Mouse (Mus musculus): ENCODE data around the gene Rpl31.

DNA sequence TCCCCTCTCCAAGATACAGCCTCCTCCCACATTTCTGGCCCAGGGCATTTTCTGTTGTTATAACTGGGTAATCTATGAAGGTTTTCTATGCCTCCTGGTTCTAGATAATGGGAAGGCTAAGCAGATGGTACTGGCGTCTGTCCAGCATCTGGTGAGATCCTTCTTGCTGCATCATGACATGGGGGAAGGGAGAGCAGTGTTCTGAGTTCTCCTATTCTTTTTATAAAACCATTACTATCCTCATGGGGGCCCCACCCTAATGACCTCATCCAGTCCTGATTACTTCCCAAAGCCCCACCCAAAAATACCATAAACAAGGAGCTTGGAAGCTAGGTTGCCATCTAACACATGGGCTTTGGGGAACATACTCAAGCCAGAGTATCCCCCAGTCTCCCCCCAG, 18.6 kb upstream of the Rpl31 start:
- no peak for TF ChIP-seq CTCF (conservative IDR thresholded peaks at IDR 0.05; ENCODE audit: low read length)
- TF ChIP-seq NANOG (IDR thresholded peaks at IDR 0.05; ENCODE audit: borderline replicate concordance, low read length) = no peak
